Mouse (Mus musculus) ES-E14 (cell line): Measurements from ENCODE around the gene Gucy2e.

Experiments
- CHD2 ChIP-seq: IDR thresholded peaks from 2 replicates; pipeline ENCODE4 v1.6.1; 2014; ENCODE audit warnings: mild to moderate bottlenecking, low read depth, low read length, inconsistent platforms
- HCFC1 ChIP-seq: IDR thresholded peaks from 2 replicates; pipeline ENCODE4 v1.6.1; 2012; ENCODE audit warnings: low read length, inconsistent platforms, borderline replicate concordance; ENCODE audit not compliant: insufficient read depth
- MAFK ChIP-seq: IDR thresholded peaks from 2 replicates; pipeline ENCODE4 v1.6.1; 2014; ENCODE audit warnings: mild to moderate bottlenecking, low read depth, low read length, inconsistent platforms; ENCODE audit not compliant: insufficient read depth
- ZNF384 ChIP-seq: IDR thresholded peaks from 2 replicates; pipeline ENCODE4 v1.6.1; 2012; ENCODE audit warnings: low read depth, low read length, inconsistent platforms

DNA sequence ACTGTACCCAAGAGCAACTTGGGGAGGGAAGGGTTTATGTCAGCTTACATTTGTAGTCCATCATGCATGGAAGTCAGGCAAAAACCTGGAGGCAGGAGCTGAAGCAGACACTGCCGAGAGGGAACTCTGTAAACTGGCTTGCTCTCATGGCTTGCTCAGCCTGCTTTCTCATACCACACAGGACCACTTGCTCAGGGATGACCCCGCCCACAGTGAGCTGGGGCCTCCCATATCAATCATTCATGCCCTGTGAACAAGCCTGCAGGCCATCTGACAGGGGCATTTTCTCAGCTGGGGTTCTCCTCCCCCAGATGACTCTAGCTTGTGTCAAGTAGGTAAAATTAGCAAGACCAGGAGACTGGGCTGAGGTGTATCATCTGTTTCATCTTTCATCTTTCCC lies 27.4 kb upstream of the Gucy2e start:
- TF ChIP-seq MAFK (no peak), CHD2 (no peak), HCFC1 (no peak), ZNF384 (no peak)
